Mouse (Mus musculus) CD4-positive naive resting alpha-beta T cell, adult 76 days (primary cell): ENCODE results near the gene 1300017J02Rik. TPM values are rescaled to one million over a fixed set of nuclear protein-coding genes. Genes with fewer than 3 reads are reported as not detected.

ENCODE experiments used
- total RNA-seq: library from RNA; stranded (reverse); gene quantifications from one replicate; pipeline ENCODE4 v1.2.4, GENCODE M21; 2023

1300017J02Rik gene
- total RNA-seq: 0.94 TPM

GRCm38 (mm10) chr9:103304927-103305326 lies at the start of gene 1300017J02Rik, which contains the start of gene Topbp1:
TSS of gene 1300017J02Rik (minus strand) at chr9:103305082.
TSS of gene Topbp1 (plus strand) at chr9:103305215.

GRCm38 (mm10) chr9:103230151-103230951 lies 74.5 kb downstream of the 1300017J02Rik start, which contains the start of the genes Gm20425 and Trf:
TSS of gene Gm20425 (minus strand) at chr9:103230307.
TSS of gene Trf (minus strand) at chr9:103230444.

GRCm38 (mm10) chr9:103201561-103202260 lies 103.2 kb downstream of the 1300017J02Rik start, which contains the start of gene Srprb:
TSS of gene Srprb (minus strand) at chr9:103202137.

Other genes with a start within 250 kb of the 1300017J02Rik start
- 10.0 TPM for gene Rab6b, start 193.3 kb downstream of the 1300017J02Rik start, total RNA-seq
- gene Srprb, start 102.9 kb downstream of the 1300017J02Rik start, total RNA-seq: 24.0 TPM
- not detected for gene Gm20425, start 74.8 kb downstream of the 1300017J02Rik start, total RNA-seq
- 12.4 TPM for gene Trf, start 74.6 kb downstream of the 1300017J02Rik start, total RNA-seq
- 67.6 TPM for gene Topbp1, start 133 bp upstream of the 1300017J02Rik start, total RNA-seq
- 109 TPM for gene Cdv3, start 60.8 kb upstream of the 1300017J02Rik start, total RNA-seq
- gene Bfsp2, start 175.3 kb upstream of the 1300017J02Rik start, total RNA-seq: 2.1 TPM